Mouse (Mus musculus) midbrain, embryonic 13.5 days (tissue): ENCODE measurements around the gene Olfr12. TPM values are rescaled to one million over a fixed set of nuclear protein-coding genes. Genes with fewer than 3 reads are reported as not detected.

Source experiments
- ATAC-seq: fragments of 200-750 bp; cut with Nextera tagmentation; 2 replicates; pipeline ENCODE4 v1.8.0; 2017; ENCODE audit warnings: mild to moderate bottlenecking, moderate TSS enrichment, moderate library complexity
- H3K27ac ChIP-seq: fragments of 300-500 bp; sonication (generic); 2 replicates; pipeline ENCODE4 v1.5.1; 2015; ENCODE audit warnings: inconsistent platforms, mild to moderate bottlenecking, moderate library complexity
- H3K27me3 ChIP-seq: fragments of 300-500 bp; sonication (generic); 2 replicates; pipeline ENCODE4 v1.6.1; 2015; ENCODE audit warnings: mild to moderate bottlenecking, inconsistent platforms
- H3K36me3 ChIP-seq: fragments of 300-500 bp; sonication (generic); 2 replicates; pipeline ENCODE4 v1.6.1; 2015; ENCODE audit warnings: mild to moderate bottlenecking, inconsistent platforms
- H3K4me1 ChIP-seq: fragments of 300-500 bp; sonication (generic); replicated peaks from 2 replicates; pipeline ENCODE4 v1.6.1; 2015; ENCODE audit warnings: inconsistent platforms
- H3K4me2 ChIP-seq: fragments of 300-500 bp; sonication (generic); replicated peaks from 2 replicates; pipeline ENCODE4 v1.6.1; 2015; ENCODE audit warnings: moderate library complexity, mild to moderate bottlenecking, inconsistent platforms
- H3K4me3 ChIP-seq: fragments of 300-500 bp; sonication (generic); replicated peaks from 2 replicates; pipeline ENCODE4 v1.5.1; 2015; ENCODE audit warnings: mild to moderate bottlenecking, inconsistent platforms
- H3K9ac ChIP-seq: fragments of 300-500 bp; sonication (generic); replicated peaks from 2 replicates; pipeline ENCODE4 v1.6.1; 2015; ENCODE audit warnings: mild to moderate bottlenecking, inconsistent platforms
- H3K9me3 ChIP-seq: fragments of 300-500 bp; sonication (generic); 2 replicates; pipeline ENCODE4 v1.6.1; 2016; ENCODE audit warnings: mild to moderate bottlenecking, inconsistent platforms
- WGBS: fragments of 180-500 bp; shearing (Covaris S2); methylation state at CpG from one replicate; pipeline ENCODE4 v1.1.7; 2015; 5-methylcytosine and 5-hydroxymethylcytosine counted together
- polyA plus RNA-seq: library from polyadenylated mRNA; unstranded; fragments of >200 nt; fragmentation: Nextera tagmentation; extraction: Ambion mirVana; gene quantifications from 2 replicates; pipeline ENCODE4 v1.2.1, GENCODE M21; 2015

The Olfr12 gene
- polyA plus RNA-seq, 1 experiment from 2014 or later, result 0.08 TPM

DNA sequence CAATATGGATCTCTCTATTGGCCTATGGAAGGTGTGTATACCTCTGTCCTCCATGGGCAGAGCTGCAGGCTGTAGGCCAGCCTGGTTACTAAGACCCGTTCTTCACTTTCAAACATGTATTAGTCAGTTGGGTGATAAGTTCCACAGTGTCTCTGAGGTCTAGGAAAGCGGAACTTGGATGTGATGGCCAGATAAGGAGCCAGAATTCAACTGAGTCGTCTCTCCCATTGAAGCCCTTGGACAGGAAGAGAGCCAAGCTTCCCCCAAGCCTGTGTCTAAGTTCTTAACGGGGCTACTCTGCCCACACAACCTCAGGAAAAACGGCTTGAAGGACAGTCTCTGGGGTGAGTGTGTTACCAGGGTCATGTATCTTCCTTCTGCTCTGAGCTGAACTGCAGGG is 41.8 kb downstream of the Olfr12 start:
- no peaks in the 10 kb centered on the region for H3K9me3 ChIP-seq
- no peak overlapping the region for H3K4me2 ChIP-seq
- no peak overlapping the region for H3K4me3 ChIP-seq
- ATAC-seq, result no peak
- H3K4me1 ChIP-seq, result no peaks in the 10 kb centered on the region
- WGBS, result 66% methylated on average over 5 of the region's 5 CpGs
- no peak overlapping the region for H3K9ac ChIP-seq
- no peak overlapping the region for H3K27ac ChIP-seq
- no peaks in the 10 kb centered on the region for H3K36me3 ChIP-seq
- H3K27me3 ChIP-seq, result no peaks in the 10 kb centered on the region

DNA sequence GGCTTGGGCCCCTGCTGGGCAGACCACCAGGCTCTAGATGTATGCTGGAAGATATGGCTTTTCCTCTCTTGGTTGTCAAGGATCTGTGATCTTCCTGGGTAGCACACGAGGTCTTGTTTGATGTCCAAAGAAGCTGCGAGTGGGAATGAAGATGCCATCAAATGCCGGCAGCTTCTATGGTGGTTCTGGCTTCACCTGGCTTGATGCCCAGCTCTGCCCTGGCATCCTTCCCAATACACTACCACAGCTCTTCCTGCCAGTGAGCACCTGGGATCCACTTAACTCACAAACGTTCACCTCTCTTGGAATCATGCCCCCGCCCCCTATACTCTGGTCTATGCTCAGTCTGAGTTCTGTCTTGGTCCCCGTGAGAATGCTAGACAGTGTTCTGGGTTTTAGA is 49.5 kb downstream of the Olfr12 start:
- Histone ChIP-seq H3K4me3 (no peak overlapping the region), H3K4me2 (no peak overlapping the region), H3K36me3 (no peaks in the 10 kb centered on the region), H3K4me1 (no peaks in the 10 kb centered on the region), H3K27me3 (no peaks in the 10 kb centered on the region), H3K27ac (no peak overlapping the region), H3K9ac (no peak overlapping the region), H3K9me3 (no peaks in the 10 kb centered on the region)
- no peak for ATAC-seq
- 85% methylated on average over 6 of the region's 6 CpGs for WGBS

DNA sequence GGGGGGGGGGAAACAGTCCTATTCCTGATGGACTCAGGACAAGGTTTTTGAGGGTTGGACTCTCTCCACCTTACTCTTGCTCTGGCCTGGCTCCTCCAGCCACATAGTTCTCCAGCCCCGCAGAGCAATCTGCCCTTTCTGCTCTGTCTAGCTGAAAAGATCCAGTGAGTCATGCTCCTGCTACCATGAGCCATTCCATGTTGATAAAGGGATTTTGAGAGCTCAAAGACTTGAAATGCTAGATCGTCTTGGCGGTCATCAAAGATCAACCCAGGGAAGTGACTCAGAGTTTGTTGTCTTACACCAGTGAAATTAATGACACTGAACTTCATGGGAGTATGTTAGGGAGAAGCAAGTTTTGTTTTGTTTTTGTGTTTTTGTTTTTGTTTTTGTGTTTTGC is 51.8 kb downstream of the Olfr12 start:
- Histone ChIP-seq H3K4me2 (no peak overlapping the region), H3K4me3 (no peak overlapping the region), H3K27me3 (no peaks in the 10 kb centered on the region; the same call in 1 of the 2 replicates), H3K9me3 (no peaks in the 10 kb centered on the region), H3K4me1 (no peaks in the 10 kb centered on the region), H3K36me3 (no peaks in the 10 kb centered on the region), H3K27ac (no peak overlapping the region), H3K9ac (no peak overlapping the region)
- 94% methylated on average over 3 of the region's 3 CpGs for WGBS
- ATAC-seq, result no peak

DNA sequence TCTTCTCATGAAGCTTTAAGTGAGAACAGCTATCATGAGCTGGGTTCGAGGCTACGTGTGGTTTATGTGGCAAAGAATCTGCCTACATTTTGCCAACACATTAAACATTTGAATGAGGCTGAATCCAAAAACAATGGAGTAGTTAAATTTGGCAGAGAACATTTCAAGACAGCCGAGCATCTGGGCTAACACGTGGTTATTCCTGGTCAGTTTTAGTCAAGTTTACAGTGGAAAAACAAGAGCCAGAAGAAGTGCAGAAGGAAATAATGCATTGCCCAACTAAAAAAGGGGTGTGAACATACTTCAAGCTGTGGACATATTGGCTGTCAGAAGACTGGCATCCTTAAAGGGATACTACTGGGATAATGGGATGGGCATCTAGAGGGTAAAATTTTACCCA is 53.7 kb downstream of the Olfr12 start:
- H3K9ac ChIP-seq, result no peak overlapping the region
- 90% methylated on average over 4 of the region's 4 CpGs for WGBS
- H3K9me3 ChIP-seq, result no peaks in the 10 kb centered on the region
- H3K4me3 ChIP-seq, result no peak overlapping the region
- no peaks in the 10 kb centered on the region; the same call in 1 of the 2 replicates for H3K27me3 ChIP-seq
- H3K4me2 ChIP-seq, result no peak overlapping the region
- H3K4me1 ChIP-seq, result no peaks in the 10 kb centered on the region
- ATAC-seq, result no peak
- H3K27ac ChIP-seq, result no peak overlapping the region
- H3K36me3 ChIP-seq, result no peaks in the 10 kb centered on the region

Other genes with a start within 250 kb of the Olfr12 start
- 271 and 284 TPM in 2 replicates for gene Ndufa10, start 143.9 kb upstream of the Olfr12 start, polyA plus RNA-seq
- not detected in 2 replicates for gene Olfr1416, start 132.7 kb upstream of the Olfr12 start, polyA plus RNA-seq
- gene Olfr1415, start 121.7 kb upstream of the Olfr12 start, polyA plus RNA-seq, result not detected in 2 replicates
- not detected in 2 replicates for gene Olfr1414, start 99.1 kb upstream of the Olfr12 start, polyA plus RNA-seq
- gene Olfr1413, start 46.5 kb upstream of the Olfr12 start, polyA plus RNA-seq, result not detected in 2 replicates
- gene Olfr1412, start 32.0 kb upstream of the Olfr12 start, polyA plus RNA-seq, result not detected in 2 replicates
- gene Olfr1411, start 23.4 kb upstream of the Olfr12 start, polyA plus RNA-seq, result not detected in 2 replicates
- gene Olfr1410, start 12.0 kb upstream of the Olfr12 start, polyA plus RNA-seq, result not detected in 2 replicates
- gene Cops9, start 24.2 kb downstream of the Olfr12 start, polyA plus RNA-seq, result 576 and 596 TPM in 2 replicates
- gene Otos, start 31.1 kb downstream of the Olfr12 start, polyA plus RNA-seq, result 0.11 and 0.34 TPM in 2 replicates
- 55.8 and 67.7 TPM in 2 replicates for gene Gpc1, start 213.9 kb downstream of the Olfr12 start, polyA plus RNA-seq